Mouse (Mus musculus) frontal cortex, adult 2 months (tissue): Measurements from ENCODE around the gene Hoxa4. TPM values are rescaled to one million over a fixed set of nuclear protein-coding genes. Genes with fewer than 3 reads are reported as not detected.
A peak's percentile ranks its signal among the peaks of the same experiment; 100 is the strongest.

Source experiments
- DNase-seq, 2 experiments: peaks; one replicate each; pipeline ENCODE4 v3.0.0; 2022; ENCODE audit warnings: low spot score in 1 of 2; ENCODE audit errors: extremely low spot score in 1 of 2
- polyA plus RNA-seq: library from polyadenylated mRNA; depleted of rRNA; stranded (reverse); fragments of >200 nt; gene quantifications from 2 replicates; pipeline ENCODE4 v1.2.3, GENCODE M21; 2012

The Hoxa4 gene
- polyA plus RNA-seq, 1 experiment, result not detected

- no peak for DNase-seq
These were observed 26.5 kb upstream of the Hoxa4 start for GRCm38 (mm10) chr6:52217895-52218642.

- no peak for DNase-seq
These were observed 25.9 kb upstream of the Hoxa4 start for GRCm38 (mm10) chr6:52217459-52217768.

DNA sequence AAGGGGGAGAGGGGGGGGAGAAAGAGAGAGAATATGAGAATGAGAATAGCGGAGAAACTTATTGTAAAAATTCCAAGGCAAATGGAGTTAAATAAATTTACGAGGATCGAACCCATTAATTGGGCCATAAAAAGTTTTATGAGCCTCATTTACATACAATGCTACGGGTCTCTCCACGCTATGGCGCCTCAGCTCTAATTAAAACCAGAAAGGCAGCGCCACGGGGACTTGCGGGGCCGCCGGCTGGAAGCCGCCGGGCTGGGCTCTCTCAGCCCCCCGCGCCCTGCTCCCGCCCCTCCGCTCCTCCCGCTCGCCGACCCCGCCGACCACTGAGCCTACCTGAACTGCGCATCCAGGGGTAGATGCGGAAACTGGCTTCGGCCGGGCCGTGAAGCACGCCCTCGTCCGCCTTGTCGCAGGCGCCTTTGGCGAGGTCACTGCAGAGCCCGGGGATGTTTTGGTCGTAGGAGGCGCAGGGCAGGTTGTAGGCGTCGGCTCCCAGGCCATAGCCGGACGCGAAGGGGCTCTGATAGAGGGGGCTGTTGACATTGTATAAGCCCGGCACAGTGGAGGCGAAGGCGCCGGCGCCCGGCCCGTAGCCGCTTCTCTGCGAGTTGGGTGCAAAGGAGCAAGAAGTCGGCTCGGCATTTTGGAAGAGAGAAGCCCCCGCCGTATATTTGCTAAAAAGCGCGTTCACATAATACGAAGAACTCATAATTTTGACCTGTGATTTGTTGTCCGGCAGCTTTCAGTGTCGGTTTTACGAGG, 25.3 kb upstream of the Hoxa4 start:
- DNase-seq, result no peak

- no peak for DNase-seq
These were observed 24.4 kb upstream of the Hoxa4 start for GRCm38 (mm10) chr6:52215771-52216535.

DNA sequence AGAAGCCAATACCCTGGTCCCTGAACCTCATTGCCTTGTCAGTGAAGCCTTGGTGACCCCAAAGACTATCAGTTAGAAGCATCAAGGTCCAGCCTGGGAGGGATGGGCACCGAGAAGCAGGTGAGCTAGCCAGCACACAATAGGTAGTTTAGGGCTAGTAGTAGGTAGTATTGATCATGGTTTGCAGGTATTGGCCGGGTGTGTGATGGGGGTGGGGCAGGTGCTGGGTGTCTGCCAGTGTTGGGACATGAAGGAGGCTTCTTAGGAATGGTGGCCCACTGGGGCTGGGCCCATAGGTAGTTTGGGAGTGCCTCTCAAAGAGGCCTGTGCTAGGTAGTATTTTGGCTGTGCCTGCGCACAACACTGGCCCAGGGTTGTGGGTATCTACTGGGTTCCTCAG, 23.5 kb upstream of the Hoxa4 start:
- DNase-seq, result no peak

- DNase-seq, result no peak
These were observed 22.7 kb upstream of the Hoxa4 start for GRCm38 (mm10) chr6:52214271-52214670.

DNA sequence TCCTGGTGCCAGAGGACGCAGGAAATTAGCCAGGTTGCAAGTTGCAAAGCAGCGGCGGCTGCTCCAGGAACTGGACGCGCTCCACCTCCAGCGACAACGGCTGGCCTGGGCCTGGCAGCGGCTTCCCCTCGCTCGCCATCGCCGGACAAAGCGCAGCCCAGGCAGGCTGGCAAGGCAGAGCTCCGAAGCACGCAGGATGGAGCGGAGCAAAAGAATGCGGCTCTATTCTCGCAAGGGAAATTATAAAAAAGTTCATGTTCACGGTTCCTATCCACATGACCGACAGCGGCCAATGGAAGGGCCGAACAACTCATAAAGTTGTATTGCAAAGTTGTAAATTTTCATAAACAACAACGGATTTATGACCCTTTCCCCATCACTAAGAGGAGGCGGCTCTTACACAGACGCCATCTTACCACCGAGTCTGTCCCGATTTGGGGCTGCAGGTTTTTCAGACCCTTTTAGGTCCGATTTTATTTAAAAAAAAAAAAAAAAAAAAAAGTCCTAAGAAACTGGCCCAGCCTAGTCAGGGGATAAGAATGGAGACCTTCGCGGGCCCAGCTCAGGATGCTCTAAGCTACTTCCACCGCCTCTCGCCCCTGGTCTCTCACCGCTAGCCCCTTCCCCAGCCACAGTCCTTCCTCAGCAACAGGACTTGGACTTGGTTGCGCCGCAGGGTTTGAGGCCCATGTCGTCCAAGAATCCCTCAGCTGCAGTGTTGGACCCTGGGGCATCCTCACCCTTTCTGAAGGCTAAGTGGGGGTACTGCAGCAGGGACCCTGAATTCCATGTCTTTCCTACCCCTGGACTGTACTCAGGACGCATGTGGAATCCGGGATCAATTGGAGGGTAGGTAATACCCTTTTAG, 21.8 kb upstream of the Hoxa4 start, which contains the start of the genes Hoxa3 and Gm28308:
Gene Hoxa3 (minus strand): TSS at position 218 of the 868 bp plus-strand sequence.
Gene Gm28308 (minus strand): TSS at position 221 of the 868 bp plus-strand sequence.
- DNase-seq, result no peak

DNA sequence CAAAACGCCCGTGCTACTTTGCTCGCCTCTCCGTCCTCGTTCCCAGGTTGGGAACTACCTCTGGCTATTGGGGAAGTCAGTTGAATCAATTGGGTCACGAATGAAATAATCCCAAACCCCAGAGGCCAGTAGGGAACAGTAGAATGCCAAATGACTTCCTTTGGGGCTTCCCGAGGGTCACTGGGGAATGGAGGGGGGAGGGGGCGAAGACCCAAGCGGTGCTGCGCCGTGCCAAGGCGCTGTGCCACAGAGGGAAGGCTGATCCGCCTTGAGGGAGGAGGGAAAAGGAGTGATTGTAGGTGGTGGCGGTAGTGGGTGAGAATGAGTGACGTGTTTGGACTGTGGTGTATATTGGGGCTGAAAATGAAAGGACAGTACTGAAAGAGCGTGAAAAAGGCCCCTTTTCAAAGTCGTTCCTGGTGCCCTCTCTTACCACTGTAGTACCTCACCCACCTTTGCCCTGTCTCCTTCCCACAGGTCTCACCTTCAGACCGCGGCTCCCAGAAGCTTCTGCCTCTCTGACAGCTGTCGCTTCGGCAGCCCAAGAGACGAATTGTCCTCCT, 21.1 kb upstream of the Hoxa4 start:
- DNase-seq, result no peak

DNA sequence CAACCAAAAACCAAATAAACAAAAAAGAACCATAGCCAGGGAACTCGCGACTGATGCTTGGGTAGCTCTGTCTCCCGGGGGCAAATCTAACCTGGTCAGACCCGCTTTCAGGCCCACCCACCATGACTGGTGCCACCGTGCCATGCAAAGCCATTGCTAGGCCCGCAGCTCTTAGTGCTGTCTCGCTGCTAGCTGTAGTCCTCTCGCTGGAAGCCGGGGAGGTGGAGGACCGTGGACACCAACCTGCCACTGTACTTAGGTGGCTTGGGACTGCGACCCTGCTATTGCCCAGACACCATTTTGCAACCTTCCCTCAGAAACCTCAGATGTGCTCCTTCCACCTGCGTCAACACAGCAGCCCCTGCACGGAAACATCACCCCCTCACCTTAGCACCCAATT, 20.4 kb upstream of the Hoxa4 start:
- no peak for DNase-seq

GRCm38 (mm10) chr6:52211170-52211935, 19.8 kb upstream of the Hoxa4 start:
- DNase-seq, result peak in 1 of 2 experiments; percentile 52

- DNase-seq, result no peak
These were observed 18.1 kb upstream of the Hoxa4 start for GRCm38 (mm10) chr6:52209685-52210046.

DNA sequence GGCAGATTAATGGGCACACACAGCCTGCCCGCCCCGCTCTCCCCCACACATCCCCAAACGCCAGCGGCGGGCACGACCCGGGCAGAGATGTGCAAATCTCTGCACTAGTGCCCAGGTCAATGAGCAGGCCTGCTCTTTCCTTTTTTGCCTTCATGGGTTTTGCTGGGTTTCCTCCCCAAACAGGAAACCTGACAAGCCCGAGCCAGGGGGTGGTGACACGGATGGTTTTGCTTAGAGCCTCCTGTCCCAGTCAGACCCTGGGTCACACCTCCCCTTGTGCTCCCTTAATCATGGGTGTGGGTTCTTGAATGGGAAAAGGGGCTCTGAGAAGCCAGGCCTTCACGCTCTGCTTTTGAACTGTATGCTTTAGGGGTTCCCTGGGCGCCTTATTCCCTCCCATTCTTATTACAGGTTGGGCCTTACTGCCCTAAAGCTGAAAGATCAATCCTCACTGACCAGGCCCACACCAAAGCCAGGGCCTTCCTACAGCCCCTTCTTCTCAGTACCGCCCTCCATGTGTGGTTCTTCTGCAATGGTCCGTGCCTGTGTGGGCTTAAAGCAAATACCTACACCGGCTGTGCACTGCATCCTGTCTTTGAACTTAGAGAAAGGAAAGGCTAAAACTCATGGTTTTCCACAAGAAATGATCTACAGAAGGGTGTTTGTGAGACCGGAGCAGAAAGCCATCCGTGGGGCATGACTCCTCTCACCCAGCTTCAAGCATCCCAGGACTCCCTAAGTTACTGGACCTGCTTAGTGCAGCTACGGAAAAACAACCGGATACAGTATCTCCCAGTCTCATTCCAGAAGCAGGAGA, 17.5 kb upstream of the Hoxa4 start:
- no peak for DNase-seq

DNA sequence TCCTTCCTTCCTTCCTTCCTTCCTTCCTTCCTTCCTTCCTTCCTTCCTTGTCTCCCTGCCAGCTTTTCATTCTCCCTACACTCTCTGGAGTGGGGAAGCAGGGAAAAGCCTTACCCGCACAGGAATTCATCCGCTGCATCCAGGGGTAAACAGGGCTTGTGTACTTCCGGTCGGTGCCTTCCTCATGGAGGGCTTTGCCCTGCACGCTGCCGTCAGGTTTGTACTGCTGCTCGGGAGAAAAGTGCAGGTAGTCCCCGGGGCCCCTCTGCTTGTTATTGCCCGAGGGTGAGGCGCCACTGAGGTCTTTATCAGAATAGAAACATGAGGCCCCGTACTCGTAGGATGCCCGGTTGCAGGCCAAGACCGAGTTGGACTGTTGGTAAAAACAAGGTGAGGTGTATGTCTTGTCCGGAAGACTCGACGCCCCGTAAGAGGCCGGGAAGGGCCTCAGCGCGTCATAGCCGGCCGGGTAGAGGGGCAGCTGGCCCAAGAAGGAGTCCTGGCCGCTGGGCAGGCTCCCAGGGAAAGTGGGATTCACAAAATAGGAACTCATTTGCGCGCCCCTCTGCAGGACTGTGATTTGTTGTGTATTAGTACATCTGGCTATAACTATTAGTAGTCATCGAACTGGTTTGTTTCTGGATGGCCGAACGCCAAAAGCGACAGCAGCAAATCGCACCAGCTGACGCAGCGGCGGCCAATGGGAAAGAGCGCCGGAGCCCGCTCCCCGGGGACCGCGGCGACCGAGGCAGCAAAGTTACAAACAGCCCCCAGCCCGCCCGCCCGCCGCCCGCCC, 16.7 kb upstream of the Hoxa4 start, which contains the start of gene Hoxa6:
Gene Hoxa6 (minus strand): TSS at position 651 of the 796 bp plus-strand sequence.
- DNase-seq, result no peak

DNA sequence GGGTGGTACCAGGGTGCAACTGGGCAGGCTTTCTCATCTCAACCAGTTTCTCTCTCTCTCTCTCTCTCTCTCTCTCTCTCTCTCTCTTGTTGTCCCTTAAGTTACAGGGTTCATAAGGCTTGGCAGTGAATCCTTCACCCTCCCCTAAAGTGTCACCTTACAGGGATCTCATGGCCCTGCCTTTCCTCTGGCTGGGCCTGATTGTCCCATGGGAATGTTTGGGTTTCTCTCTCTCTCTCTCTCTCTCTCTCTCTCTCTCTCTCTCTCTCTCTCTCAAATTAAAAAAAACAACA, 16.1 kb upstream of the Hoxa4 start:
- no peak for DNase-seq

DNA sequence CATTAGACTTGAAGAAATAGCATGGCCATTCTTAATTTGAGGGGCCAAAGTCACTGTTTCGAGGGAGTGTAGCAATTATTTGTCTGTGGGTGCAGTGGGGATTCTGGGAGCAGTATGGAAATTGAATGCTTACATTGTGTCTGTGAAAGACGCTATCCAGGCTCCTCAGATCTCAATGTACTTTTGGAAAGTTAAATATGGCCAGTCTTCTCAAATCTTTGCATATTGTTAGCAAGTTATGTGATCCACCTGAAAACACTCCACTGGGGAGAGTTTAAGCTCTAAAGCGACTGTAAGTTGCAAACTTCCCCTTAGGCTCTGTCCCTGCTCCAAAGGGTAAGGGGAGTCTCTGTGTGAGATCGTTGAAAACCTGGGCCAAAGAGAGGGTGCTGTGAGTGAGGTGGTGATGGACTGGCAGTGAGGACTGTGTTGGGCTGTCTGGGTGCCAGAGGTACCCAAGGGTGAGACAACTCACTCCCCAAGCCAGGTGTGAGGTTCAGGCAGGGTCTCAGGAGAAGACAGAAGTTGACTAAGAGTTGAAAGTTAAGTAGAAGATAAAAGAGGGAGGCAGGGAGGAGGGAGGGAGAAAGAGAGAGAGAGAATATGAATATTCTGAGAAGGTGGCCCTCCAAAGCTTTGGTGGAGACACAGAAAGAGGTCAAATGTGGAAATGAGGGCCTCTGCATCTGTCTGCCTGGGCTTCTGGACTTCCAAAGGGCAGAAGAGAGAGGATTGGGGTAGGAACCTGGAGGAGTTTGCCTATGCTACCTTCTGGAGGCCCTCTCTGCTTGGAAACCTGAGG, 15.5 kb upstream of the Hoxa4 start:
- no peak for DNase-seq

DNA sequence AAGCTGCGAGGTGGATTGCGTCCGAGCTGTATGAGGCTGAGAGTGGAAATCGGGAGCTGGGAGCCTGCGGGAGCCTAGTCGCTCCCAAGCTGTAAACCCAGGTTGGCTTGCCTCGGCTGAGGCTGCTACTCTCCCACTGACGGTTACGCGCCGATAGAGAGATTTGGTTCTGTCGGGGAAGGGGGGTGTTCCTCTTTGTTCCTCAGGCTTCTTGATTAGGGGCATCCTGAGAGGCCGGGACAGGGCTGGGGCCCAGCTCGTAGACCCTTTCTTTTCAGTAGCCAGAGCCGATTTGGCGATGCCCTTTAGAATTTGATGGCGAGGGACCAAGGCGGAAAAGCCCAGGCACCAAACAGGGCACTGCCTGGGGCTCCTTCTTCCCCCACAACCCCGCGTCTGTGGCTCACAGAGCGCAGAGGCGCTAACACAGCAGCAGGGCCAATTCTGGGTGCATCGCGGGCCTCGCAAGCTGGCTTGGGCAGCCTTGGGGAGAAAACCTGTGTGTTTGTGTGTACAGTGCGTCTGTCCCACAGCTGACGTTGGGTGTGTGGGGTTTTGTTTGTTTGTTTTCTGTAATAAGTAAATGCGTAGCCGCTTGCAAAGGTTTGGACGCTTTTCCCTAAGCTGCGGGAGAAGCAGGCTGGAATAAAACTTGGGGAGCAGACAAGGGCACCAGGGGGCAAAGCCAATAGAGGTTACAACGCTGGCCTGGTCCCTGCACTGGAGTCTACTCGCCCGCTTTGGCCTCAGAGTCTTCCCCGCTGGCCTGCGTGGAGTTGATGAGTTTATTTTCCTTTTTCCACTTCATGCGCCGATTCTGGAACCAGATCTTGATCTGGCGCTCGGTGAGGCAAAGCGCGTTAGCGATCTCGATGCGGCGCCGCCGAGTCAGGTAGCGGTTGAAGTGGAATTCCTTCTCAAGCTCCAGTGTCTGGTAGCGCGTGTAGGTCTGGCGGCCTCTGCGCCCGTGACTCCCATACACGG, 14.4 kb upstream of the Hoxa4 start:
- DNase-seq, result no peak
